ENCODE assay signal across 1 mouse cellular context in the genomic region with DNA sequence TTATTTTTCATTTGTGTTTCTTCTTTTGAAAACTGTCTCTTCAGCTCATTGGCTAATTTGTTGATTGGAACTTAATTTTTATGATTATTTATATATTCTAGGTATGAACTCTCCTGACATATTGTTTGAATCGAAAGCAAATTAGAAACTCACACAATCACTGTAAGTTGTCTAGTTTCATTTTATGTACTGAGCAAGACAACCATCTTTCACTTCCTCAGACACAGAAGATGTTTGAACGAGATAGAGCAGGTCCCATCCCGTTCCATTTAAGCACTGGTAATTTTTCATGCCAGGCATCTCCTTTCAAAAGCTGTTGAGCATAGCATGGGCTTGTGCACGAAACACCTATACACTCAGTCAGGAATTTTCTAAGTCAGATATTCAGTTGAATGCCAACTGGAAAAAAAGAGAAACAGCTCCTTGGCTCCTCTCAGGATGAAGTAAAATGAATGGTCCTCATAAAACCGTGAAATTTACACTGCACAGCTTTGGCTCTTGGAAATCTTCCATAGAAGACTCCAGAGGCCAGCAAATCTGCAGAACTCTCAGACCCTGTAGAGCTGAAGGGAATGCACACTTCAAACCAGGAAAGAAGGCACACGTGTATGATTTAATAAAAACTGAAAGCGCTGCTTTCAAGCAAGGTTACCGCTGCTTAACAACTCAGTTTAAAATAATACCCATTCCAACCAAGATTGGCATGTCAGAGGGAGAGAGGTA.
TF ChIP-seq lines count a peak whose summit lies in the region.

No protein-coding gene starts in this region.

TF ChIP-seq in CH12.LX, 34 proteins besides CTCF, POLR2A, EP300 and RAD21 (continued from another document):
- no peak for TF ChIP-seq ZC3H11A (IDR thresholded peaks at IDR 0.05; ENCODE audit: low read depth, low read length)
- no peak for TF ChIP-seq TCF12 (IDR thresholded peaks at IDR 0.05; ENCODE audit: low read depth, low read length)
- no peak for TF ChIP-seq ZNF384 (IDR thresholded peaks at IDR 0.05; ENCODE audit: low read depth, low read length)
- no peak for TF ChIP-seq ZMIZ1 (IDR thresholded peaks at IDR 0.05; ENCODE audit: low read depth, low read length)
- no peak for TF ChIP-seq KAT2A (IDR thresholded peaks at IDR 0.05; ENCODE audit: insufficient replicate concordance, low read length)
- TF ChIP-seq JUN (IDR thresholded peaks at IDR 0.05; ENCODE audit: insufficient read depth, low read depth, low read length), result 0 out of 2 replicates have a peak, but pooled peaks have one; percentile 13
- TF ChIP-seq JUND (conservative IDR thresholded peaks at IDR 0.05; ENCODE audit: low read depth, low read length), result no peak; the same call in 1 of the 2 replicates
- TF ChIP-seq IRF4 (IDR thresholded peaks at IDR 0.05; ENCODE audit: low read depth, low read length), result peak; percentile 79
- TF ChIP-seq NRF1 (IDR thresholded peaks at IDR 0.05; ENCODE audit: low read depth, low read length), result no peak
- TF ChIP-seq SMC3 (IDR thresholded peaks at IDR 0.05; ENCODE audit: low read depth, low read length), result no peak
- no peak for TF ChIP-seq MEF2A (IDR thresholded peaks at IDR 0.05; ENCODE audit: borderline replicate concordance, low read depth, low read length)
- no peak for TF ChIP-seq MXI1 (IDR thresholded peaks at IDR 0.05; ENCODE audit: low read depth, low read length)
- peak; percentile 29; the same call in 1 of the 2 replicates for TF ChIP-seq ETS1 (conservative IDR thresholded peaks at IDR 0.05; ENCODE audit: low read depth, low read length)
- TF ChIP-seq USF2 (conservative IDR thresholded peaks at IDR 0.05; ENCODE audit: low read depth, low read length), result no peak
- no peak for TF ChIP-seq ZKSCAN1 (IDR thresholded peaks at IDR 0.05; ENCODE audit: borderline replicate concordance, low read depth, low read length)
- no peak for TF ChIP-seq MAX (IDR thresholded peaks at IDR 0.05; ENCODE audit: low read length)
- TF ChIP-seq UBTF (IDR thresholded peaks at IDR 0.05; ENCODE audit: low read depth, low read length), result no peak
- no peak for TF ChIP-seq MAFK (IDR thresholded peaks at IDR 0.05; ENCODE audit: insufficient replicate concordance, low read length)
- no peak for TF ChIP-seq CHD2 (IDR thresholded peaks at IDR 0.05; ENCODE audit: low read length)
